ENCODE assay signal across 8 mouse cellular contexts in genomic region chr11:69331929-69332405, GRCm38 (mm10). TPM values are rescaled to one million over a fixed set of nuclear protein-coding genes. Genes with fewer than 3 reads are reported as not detected.
DNase-seq lines count a peak whose midpoint lies in the region; ATAC-seq and TF ChIP-seq lines count a peak whose summit lies in the region.

No protein-coding gene starts in this region.

- peak; percentile 80 for TF ChIP-seq POLR2A in olfactory bulb, adult 2 months (IDR thresholded peaks at IDR 0.05; ENCODE audit: insufficient read depth, low read depth, low read length)
- peak; percentile 43; the same call in 1 of the 2 replicates for TF ChIP-seq POLR2A in thymus, adult 2 months (IDR thresholded peaks at IDR 0.05; ENCODE audit: control insufficient read depth, extremely low read depth, insufficient read depth, low read length, poor library complexity)

- peak; percentile 49 for DNase-seq in NIH3T3 (ENCODE audit: low read depth)
- DNase-seq in cerebellum, postnatal 25 days: peak; percentile 86
- peak; percentile 81 to 82 for DNase-seq in frontal cortex, postnatal 10 days (ENCODE audit: low spot score in 2 of 2)
- DNase-seq in layer of hippocampus, postnatal 10 days (ENCODE audit: low spot score in 2 of 2): peak; percentile 85 to 88
- peak; percentile 79 for DNase-seq in thymus, adult 2 months

- no peaks in the 10 kb centered on the region for H3K9me3 ChIP-seq in hindbrain, embryonic 12.5 days (replicated peaks)
- no peaks in the 10 kb centered on the region for H3K9me3 ChIP-seq in lung, embryonic 16.5 days (ENCODE audit: control insufficient read depth, low read length)

- H3K27me3 ChIP-seq in hindbrain, embryonic 12.5 days: peaks cover 28% of the 10 kb centered on the region
- peaks cover 9% of the 10 kb centered on the region for H3K27me3 ChIP-seq in lung, embryonic 16.5 days (ENCODE audit: control insufficient read depth, insufficient read depth, low read depth, low read length)
- H3K27me3 ChIP-seq in thymus, adult 2 months (ENCODE audit: control insufficient read depth, insufficient read depth, low read length): no peaks in the 10 kb centered on the region

- 2% methylated on average over 24 of the region's 24 CpGs for WGBS in hindbrain, embryonic 12.5 days
- WGBS in lung, embryonic 16.5 days: under 1% methylated on average over 24 of the region's 24 CpGs
- WGBS in olfactory bulb, adult 2 months: under 1% methylated on average over 24 of the region's 24 CpGs
- 2% methylated on average over 24 of the region's 24 CpGs for WGBS in thymus, adult 2 months

- TF ChIP-seq CTCF in olfactory bulb, adult 2 months (IDR thresholded peaks at IDR 0.05; ENCODE audit: insufficient read depth, low read depth, low read length): no peak
- no peak for TF ChIP-seq CTCF in thymus, adult 2 months (IDR thresholded peaks at IDR 0.05; ENCODE audit: borderline replicate concordance, control insufficient read depth, extremely low read depth, insufficient read depth, low read length, poor library complexity)

- peak overlapping the region; percentile 66 for H3K4me2 ChIP-seq in hindbrain, embryonic 12.5 days (replicated peaks)
- peak overlapping the region; percentile 79 for H3K4me2 ChIP-seq in lung, embryonic 16.5 days (ENCODE audit: low read depth, low read length)

- H3K36me3 ChIP-seq in hindbrain, embryonic 12.5 days: no peaks in the 10 kb centered on the region
- H3K36me3 ChIP-seq in lung, embryonic 16.5 days (ENCODE audit: control insufficient read depth, insufficient read depth, low read length): no peaks in the 10 kb centered on the region
- H3K36me3 ChIP-seq in thymus, adult 2 months (ENCODE audit: control insufficient read depth, insufficient read depth, low read length): no peaks in the 10 kb centered on the region

- peak overlapping the region; percentile 85 for H3K27ac ChIP-seq in hindbrain, embryonic 12.5 days
- H3K27ac ChIP-seq in lung, embryonic 16.5 days (ENCODE audit: low read length): peak overlapping the region; percentile 44
- H3K27ac ChIP-seq in olfactory bulb, adult 2 months (ENCODE audit: insufficient read depth, low read depth, low read length): peak overlapping the region; percentile 87
- no peak overlapping the region for H3K27ac ChIP-seq in thymus, adult 2 months (ENCODE audit: control insufficient read depth, insufficient read depth, low read length)

- H3K4me3 ChIP-seq in hindbrain, embryonic 12.5 days: peak overlapping the region; percentile 43
- peak overlapping the region; percentile 64 for H3K4me3 ChIP-seq in lung, embryonic 16.5 days (ENCODE audit: low read length)
- peak overlapping the region; percentile 49 for H3K4me3 ChIP-seq in olfactory bulb, adult 2 months (ENCODE audit: insufficient read depth, low read depth, low read length)
- H3K4me3 ChIP-seq in thymus, adult 2 months (ENCODE audit: control insufficient read depth, insufficient read depth, low read length): peak overlapping the region; percentile 87

- peaks cover 16% of the 10 kb centered on the region for H3K4me1 ChIP-seq in hindbrain, embryonic 12.5 days
- peaks cover 17% of the 10 kb centered on the region for H3K4me1 ChIP-seq in lung, embryonic 16.5 days (replicated peaks; ENCODE audit: control insufficient read depth, insufficient read depth, low read length)
- peaks cover 36% of the 10 kb centered on the region for H3K4me1 ChIP-seq in olfactory bulb, adult 2 months (ENCODE audit: control insufficient read depth, insufficient read depth, low read length)
- H3K4me1 ChIP-seq in thymus, adult 2 months (replicated peaks; ENCODE audit: control insufficient read depth, insufficient read depth, low read length): peaks cover 17% of the 10 kb centered on the region

- peak; percentile 83 for ATAC-seq in hindbrain, embryonic 12.5 days (ENCODE audit: low FRiP score)
- peak; percentile 82 for ATAC-seq in lung, embryonic 16.5 days (ENCODE audit: low read depth)

- peak overlapping the region; percentile 68 for H3K9ac ChIP-seq in hindbrain, embryonic 12.5 days
- H3K9ac ChIP-seq in lung, embryonic 16.5 days (ENCODE audit: low read length): peak overlapping the region; percentile 78

RNA-seq across cellular contexts. Expression of gene Kcnab3, which starts 5.9 kb away (rescaled TPM):
- polyA plus RNA-seq in hindbrain, embryonic 12.5 days (2016; fragmentation: Nextera tagmentation; extraction: Ambion mirVana): 5.0 and 5.4 TPM in 2 replicates
- total RNA-seq in layer of hippocampus, postnatal 10 days (2021): 10 to 100 TPM; 12.3 to 14.7 TPM
- polyA plus RNA-seq in lung, embryonic 16.5 days (2015; fragmentation: Nextera tagmentation; extraction: Ambion mirVana): 0.62 and 1.6 TPM in 2 replicates
- polyA plus RNA-seq in olfactory bulb, adult 2 months (2012; ENCODE audit: insufficient read depth, insufficient read length, low replicate concordance, missing spikeins): not detected in 2 replicates
- polyA plus RNA-seq in thymus, adult 2 months (2012; rRNA removed): 2.9 and 3.5 TPM in 2 replicates

RNA-seq across cellular contexts. Expression of gene Trappc1, which starts 8.2 kb away (rescaled TPM):
- 165 and 191 TPM in 2 replicates for polyA plus RNA-seq in hindbrain, embryonic 12.5 days (2016; fragmentation: Nextera tagmentation; extraction: Ambion mirVana)
- total RNA-seq in layer of hippocampus, postnatal 10 days (2021): 10 to 100 TPM; 74.5 to 83.6 TPM
- 159 and 168 TPM in 2 replicates for polyA plus RNA-seq in lung, embryonic 16.5 days (2015; fragmentation: Nextera tagmentation; extraction: Ambion mirVana)
- not detected in 2 replicates for polyA plus RNA-seq in olfactory bulb, adult 2 months (2012; ENCODE audit: insufficient read depth, insufficient read length, low replicate concordance, missing spikeins)
- polyA plus RNA-seq in thymus, adult 2 months (2012; rRNA removed): 50.6 and 62.5 TPM in 2 replicates

RNA-seq across cellular contexts. Expression of gene Rnf227, which starts 8.3 kb away (rescaled TPM):
- polyA plus RNA-seq in hindbrain, embryonic 12.5 days (2016; fragmentation: Nextera tagmentation; extraction: Ambion mirVana): 49.0 and 54.6 TPM in 2 replicates
- 10 to 100 TPM; 72.6 to 76.6 TPM for total RNA-seq in layer of hippocampus, postnatal 10 days (2021)
- polyA plus RNA-seq in lung, embryonic 16.5 days (2015; fragmentation: Nextera tagmentation; extraction: Ambion mirVana): 11.0 and 12.6 TPM in 2 replicates
- not detected in 2 replicates for polyA plus RNA-seq in olfactory bulb, adult 2 months (2012; ENCODE audit: insufficient read depth, insufficient read length, low replicate concordance, missing spikeins)
- polyA plus RNA-seq in thymus, adult 2 months (2012; rRNA removed): 3.3 and 4.1 TPM in 2 replicates

RNA-seq across cellular contexts. Expression of gene Cntrob, which starts 8.4 kb away (rescaled TPM):
- polyA plus RNA-seq in hindbrain, embryonic 12.5 days (2016; fragmentation: Nextera tagmentation; extraction: Ambion mirVana): 30.2 and 37.0 TPM in 2 replicates
- total RNA-seq in layer of hippocampus, postnatal 10 days (2021): 10 to 100 TPM; 16.6 to 18.2 TPM
- 26.3 and 28.7 TPM in 2 replicates for polyA plus RNA-seq in lung, embryonic 16.5 days (2015; fragmentation: Nextera tagmentation; extraction: Ambion mirVana)
- not detected in 2 replicates for polyA plus RNA-seq in olfactory bulb, adult 2 months (2012; ENCODE audit: insufficient read depth, insufficient read length, low replicate concordance, missing spikeins)
- polyA plus RNA-seq in thymus, adult 2 months (2012; rRNA removed): 41.5 and 43.8 TPM in 2 replicates

RNA-seq across cellular contexts. Expression of gene Chd3, which starts 37.2 kb away (rescaled TPM):
- 93.4 and 97.6 TPM in 2 replicates for polyA plus RNA-seq in hindbrain, embryonic 12.5 days (2016; fragmentation: Nextera tagmentation; extraction: Ambion mirVana)
- total RNA-seq in layer of hippocampus, postnatal 10 days (2021): 100 to 1,000 TPM; 540 to 617 TPM
- 56.9 and 60.3 TPM in 2 replicates for polyA plus RNA-seq in lung, embryonic 16.5 days (2015; fragmentation: Nextera tagmentation; extraction: Ambion mirVana)
- 175 and 278 TPM in 2 replicates for polyA plus RNA-seq in olfactory bulb, adult 2 months (2012; ENCODE audit: insufficient read depth, insufficient read length, low replicate concordance, missing spikeins)
- polyA plus RNA-seq in thymus, adult 2 months (2012; rRNA removed): 278 and 280 TPM in 2 replicates

Comparison
In these comparisons a context has a peak if more than half of its experiments do, and no peak if none do; other contexts are left out.
1. RNA of gene Trappc1, which starts 8.2 kb away (polyA plus RNA-seq): 165 to 191 TPM in hindbrain, embryonic 12.5 days, 159 to 168 TPM in lung, embryonic 16.5 days and 50.6 to 62.5 TPM in thymus, adult 2 months; not detected in olfactory bulb, adult 2 months; every median in the first group is over 10 times any median in the second.
2. Peak in every context shown above with its lines, with median percentiles within 50 percentile points of each other: DNase-seq and H3K4me3 ChIP-seq.